Mouse (Mus musculus) embryo, embryonic 11 days (tissue): ENCODE results near the gene Nr5a2.
A peak's percentile ranks its signal among the peaks of the same experiment; 100 is the strongest.

Source experiments
- DNase-seq: peaks from one replicate; pipeline ENCODE4 v3.0.0-alpha.2; 2015

The Nr5a2 gene

GRCm38 (mm10) chr1:136960428-136961012 lies at the start of gene Nr5a2:
TSS of gene Nr5a2 (minus strand) at chr1:136960448.
- no peak for DNase-seq

GRCm38 (mm10) chr1:137008726-137009239 lies 48.5 kb upstream of the Nr5a2 start:
- DNase-seq: no peak

- no peak for DNase-seq
These were observed 43.6 kb upstream of the Nr5a2 start for GRCm38 (mm10) chr1:137003816-137004215.

- DNase-seq: no peak
These were observed 42.9 kb upstream of the Nr5a2 start for GRCm38 (mm10) chr1:137003144-137003543.

DNA sequence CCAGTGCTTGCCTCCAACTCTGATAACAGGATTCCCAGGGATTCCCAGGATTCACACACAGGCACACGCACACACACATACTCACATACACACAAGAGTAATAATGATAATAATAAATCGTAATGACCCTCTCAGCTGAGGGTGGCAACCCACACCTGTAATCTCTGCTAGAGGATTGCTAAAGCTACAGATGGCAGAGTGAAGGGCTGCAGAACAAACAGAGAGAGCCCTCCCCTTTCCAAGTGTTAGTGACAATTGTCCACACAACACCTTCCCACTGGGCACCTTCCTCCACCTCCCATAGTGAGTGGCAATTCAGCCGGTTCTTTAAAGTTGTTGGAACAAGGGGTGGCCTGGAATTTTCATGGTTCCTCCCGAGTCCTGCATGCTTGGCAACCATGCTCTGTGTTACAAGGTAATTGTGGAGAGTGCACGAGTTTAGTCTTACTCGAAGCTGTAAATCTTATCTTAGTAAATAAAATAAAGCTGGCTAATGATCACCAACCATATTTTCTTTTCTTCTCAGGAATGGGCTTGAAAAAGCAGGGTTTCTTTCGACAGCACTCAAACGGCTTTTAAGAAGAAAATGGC lies 31.6 kb upstream of the Nr5a2 start:
- no peak for DNase-seq

GRCm38 (mm10) chr1:136980253-136980893 lies 20.1 kb upstream of the Nr5a2 start:
- DNase-seq: no peak

DNA sequence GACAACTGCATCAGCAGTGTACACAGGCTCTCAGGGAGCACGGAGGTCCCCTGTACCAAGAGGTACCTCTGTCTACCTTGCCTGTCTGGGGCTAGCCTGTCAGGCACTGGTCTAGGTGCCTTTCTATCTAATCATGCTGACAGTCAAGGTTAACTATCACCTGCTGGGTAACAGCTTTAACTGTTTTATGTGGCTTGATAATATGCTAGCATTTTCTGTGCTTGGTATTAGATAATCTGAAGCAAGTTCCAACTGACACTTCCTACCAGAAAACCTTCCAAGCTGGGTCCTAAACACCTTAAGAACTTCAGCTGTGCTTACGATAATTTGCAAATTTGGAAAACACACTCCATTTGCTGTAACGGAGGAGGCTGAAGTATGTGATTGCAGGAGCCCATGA lies 17.6 kb upstream of the Nr5a2 start:
- DNase-seq: no peak

GRCm38 (mm10) chr1:136974040-136974439 lies 13.8 kb upstream of the Nr5a2 start:
- DNase-seq: no peak

GRCm38 (mm10) chr1:136973016-136973415 lies 12.8 kb upstream of the Nr5a2 start:
- DNase-seq: no peak

DNA sequence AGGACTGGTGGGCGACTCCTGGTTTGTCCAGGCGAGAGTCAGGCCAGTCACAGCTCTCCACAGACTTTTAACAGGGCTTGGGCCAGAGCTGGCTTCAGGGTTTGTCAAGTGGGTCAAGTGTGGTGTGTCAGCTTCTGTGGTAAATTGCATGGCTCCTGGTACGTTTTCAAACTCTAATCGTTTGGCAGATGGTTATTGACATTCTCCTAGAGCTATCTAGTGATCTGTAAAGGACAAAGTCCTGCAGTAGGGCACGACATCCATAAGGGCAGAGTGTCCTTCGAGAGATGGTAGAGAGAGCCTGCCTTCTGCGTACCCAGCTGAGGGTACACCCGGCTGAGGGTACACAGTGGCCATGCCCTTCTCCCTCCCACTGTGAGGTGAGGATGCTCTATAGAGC lies 10.7 kb upstream of the Nr5a2 start:
- no peak for DNase-seq

GRCm38 (mm10) chr1:136966728-136967386 lies 6.6 kb upstream of the Nr5a2 start:
- no peak for DNase-seq

DNA sequence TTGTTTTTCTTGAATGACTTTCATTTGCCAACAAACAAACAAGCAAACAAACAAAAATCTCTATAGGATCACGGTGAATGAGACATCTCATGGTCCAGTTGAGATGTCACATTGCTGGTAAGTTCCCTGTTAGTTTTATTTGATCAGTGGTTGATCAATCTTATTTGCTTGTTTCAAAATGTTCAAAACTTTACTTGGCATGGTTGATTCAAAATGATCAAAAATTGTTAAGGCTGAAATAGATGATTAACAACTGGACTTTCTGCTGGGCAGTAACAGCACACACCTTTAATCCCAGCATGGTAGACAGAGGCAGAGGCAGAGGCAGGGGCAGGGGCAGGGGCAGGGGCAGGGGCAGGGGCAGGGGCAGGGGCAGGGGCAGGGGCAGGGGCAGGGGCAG lies 757 bp downstream of the Nr5a2 start:
- no peak for DNase-seq

DNA sequence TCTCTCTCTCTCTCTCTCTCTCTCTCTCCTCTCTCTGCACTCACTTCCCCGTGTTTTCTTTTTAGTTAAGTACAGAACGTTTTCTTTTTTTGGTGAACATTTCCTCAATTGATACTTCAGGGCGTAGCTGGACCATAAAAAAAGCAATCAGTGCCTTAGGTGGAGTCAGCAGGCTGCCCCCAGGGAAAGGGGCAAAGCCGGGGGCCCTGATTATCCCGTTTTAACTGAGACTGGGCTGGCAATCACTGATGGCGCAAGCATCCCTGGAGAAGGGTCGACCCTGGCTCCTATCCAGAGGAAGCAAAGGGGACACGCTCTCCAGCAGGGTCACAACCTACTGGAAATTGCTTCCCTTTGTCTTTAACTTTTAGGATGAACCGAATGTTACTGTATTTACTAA lies 1.6 kb downstream of the Nr5a2 start:
- no peak for DNase-seq

GRCm38 (mm10) chr1:136958185-136958584 lies 2.1 kb downstream of the Nr5a2 start:
- peak; percentile 64 for DNase-seq

DNA sequence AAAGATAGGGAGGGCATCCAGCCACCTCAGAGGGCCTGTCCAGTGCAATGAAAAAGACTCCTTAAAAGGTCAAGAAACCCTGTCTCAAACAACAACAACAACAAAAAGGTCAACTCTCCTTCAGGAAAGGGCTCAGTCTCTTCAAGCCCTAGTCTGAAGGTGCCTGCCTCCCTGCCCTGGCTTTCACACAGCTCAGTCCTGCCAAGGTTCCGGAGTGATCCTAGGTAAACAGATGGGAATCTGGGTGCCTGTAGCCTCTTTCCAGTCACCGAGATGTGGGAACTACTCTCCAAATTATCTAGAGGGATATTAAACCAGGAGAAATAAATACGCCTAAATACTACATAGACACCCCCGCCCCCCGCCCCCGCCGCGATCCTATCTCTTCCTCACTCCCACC lies 2.6 kb downstream of the Nr5a2 start:
- DNase-seq: no peak

DNA sequence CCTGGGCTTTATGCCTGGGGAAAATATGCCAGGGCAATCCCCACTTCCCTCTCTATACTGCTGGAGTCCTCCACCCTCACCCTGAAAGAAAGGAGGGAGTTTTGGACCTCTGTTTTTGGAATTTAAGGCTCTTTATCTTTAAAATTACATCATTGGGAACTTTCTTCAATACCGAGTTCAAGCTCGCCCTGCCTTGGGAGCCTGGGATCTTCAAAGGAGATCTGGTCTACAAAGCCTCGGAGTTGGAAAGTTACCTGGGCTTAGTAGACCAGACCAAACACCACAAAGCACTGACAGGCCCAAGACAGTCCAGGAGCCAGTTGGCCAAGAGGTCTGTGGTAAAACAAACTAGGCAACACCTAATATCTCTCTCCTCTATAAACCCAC lies 6.1 kb downstream of the Nr5a2 start:
- DNase-seq: no peak

DNA sequence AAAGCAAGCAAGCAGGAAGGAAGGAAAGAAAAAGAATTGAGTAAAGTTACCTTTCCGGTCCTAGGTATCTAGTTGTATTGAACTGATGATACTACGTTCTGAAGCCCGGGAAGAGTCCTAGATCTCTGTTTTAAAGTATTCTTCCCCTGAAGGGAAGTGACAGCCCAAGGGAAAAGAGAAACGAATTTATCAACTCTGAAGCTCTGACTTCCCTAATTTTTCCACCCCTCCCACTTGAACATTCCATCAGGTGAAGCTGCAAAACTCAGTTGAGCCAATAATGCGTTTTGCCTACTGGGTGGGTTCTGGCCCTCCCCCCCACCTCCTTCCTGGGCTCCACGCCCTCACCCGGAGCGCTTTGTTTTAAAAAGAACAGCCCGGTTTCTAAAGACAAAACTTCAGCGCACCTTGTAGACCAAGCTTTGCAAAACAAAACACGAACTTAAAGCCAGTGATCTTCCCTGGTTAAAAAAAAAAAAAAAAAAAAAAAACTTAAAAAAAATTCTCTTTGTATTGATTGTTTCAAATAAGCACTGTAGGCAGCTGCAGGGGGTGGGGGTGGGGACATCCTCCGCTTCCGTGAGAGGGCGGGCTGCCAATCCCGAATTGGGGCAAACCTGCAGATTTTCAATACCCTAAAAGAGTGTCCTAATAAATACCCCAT lies 6.7 kb downstream of the Nr5a2 start:
- peak; percentile 8 for DNase-seq

- DNase-seq: peak; percentile 74
These were observed 7.5 kb downstream of the Nr5a2 start for GRCm38 (mm10) chr1:136952609-136953311.

DNA sequence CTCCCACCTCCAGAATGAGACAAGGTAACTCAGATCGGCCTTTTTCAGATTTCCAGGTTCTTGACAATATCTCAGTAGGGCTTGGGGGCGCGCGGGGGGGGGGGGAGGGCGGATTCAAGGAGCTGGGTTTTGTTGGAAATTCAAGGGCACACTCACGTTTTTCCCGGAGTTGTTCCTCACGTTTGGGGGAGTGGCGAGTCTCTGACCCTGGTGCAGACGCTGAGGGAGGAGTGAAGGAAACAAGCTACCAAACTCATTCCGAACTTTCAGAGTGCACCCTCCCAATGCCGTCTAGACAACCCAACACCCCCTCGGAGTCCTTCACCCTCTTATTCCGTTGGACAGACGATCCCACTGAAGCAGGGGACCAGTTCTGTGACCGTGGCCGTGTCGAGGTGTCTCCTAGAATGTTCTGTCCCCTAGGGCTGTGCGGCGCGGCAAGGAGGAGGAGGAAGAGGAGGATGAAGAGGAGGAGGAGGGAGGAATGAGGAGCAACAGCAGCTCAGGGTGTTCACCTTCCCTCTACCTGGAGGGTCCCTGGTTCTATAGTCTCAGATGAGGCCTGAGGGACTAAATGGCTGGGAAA lies 8.2 kb downstream of the Nr5a2 start:
- peak; percentile 11 for DNase-seq

DNA sequence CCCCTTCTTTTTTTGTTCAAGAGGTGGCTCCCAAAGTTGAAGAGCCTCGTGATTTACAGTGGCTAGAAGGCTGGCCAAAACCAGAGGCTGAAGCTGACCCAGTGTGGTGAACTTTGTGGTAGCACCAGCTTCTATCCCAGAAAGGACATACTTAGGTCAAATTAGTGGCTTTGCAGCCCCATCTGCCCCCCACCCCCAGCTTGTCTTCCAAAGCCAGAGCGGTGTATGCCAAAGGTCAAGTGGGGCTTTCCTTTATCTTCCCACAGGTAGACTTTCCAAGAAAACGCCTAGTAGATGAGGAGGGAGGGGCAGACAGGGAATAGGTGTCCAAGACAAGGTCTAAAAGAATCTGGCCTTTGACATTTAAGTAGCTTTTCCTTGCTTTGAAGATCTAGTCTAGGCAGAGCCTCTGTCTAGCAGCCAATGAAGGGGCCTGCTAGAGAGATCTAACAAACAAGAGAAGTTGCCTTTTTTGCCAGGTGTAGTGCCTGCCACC lies 9.0 kb downstream of the Nr5a2 start:
- DNase-seq: no peak

- peak; percentile 44 for DNase-seq
These were observed 10.9 kb downstream of the Nr5a2 start for GRCm38 (mm10) chr1:136949323-136949741.
